Mouse (Mus musculus) cerebellum, postnatal 36 days (tissue): ENCODE results near the gene Hsh2d.

Source experiments
- DNase-seq, 2 experiments: peaks; one replicate each; pipeline ENCODE4 v3.0.0; 2021 to 2022; ENCODE audit warnings: mixed read lengths in 2 of 2

Gene Hsh2d

DNA sequence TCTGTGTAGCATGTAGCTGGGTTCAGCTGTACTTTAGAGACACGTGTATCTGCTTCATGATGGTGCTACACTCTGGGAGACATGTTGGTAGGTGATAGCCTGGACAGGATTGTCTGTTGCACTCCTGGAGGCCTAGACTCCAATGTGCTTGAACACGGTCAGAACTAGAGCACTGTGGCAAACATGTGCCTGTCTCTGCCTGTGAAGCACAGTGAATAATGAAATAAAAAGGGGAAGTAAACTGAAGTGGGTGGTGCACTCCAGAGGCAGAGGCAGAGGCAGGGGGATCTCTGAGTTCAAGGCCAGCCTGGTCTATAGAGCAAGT lies 739 bp downstream of the Hsh2d start:
- no peak for DNase-seq

DNA sequence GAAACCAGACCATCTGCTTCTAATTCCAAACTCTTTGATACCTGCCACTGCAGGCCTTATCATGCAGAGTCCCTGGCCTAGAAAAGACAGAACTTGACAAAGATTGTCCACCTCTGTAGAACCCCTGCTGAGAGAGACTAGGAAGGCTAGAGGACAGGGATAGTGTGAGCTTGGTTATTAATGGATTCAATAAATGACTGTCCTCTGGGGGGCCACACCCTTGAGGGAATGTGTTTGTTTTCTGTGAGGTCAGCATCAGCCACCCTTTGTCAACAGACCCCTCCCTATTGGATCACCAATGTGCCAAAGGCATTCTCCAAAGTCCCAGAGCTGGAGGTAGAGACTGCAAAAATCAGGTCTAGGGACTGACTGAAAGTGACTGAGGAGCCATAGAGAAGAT lies 2.6 kb downstream of the Hsh2d start:
- DNase-seq, result no peak

DNA sequence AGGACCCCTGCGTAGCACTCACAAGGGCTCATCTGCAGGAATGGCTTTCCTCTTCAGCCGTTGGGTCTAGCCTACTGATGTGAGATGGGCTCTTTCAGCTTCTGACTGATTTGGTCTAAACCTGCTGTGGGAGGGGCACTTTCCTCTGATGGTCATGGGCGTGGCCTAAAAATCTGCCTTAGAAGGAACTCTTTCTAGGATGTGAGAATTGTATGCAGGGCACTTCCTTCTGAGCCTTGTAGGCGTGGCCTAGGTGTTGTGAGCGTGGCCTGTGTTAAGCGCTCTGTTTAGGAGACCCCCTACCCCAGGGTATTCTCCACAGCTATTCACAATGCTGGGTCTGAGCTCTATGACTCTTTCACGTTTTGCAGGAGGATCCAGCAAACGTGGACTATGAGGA lies 8.6 kb downstream of the Hsh2d start:
- no peak for DNase-seq

DNA sequence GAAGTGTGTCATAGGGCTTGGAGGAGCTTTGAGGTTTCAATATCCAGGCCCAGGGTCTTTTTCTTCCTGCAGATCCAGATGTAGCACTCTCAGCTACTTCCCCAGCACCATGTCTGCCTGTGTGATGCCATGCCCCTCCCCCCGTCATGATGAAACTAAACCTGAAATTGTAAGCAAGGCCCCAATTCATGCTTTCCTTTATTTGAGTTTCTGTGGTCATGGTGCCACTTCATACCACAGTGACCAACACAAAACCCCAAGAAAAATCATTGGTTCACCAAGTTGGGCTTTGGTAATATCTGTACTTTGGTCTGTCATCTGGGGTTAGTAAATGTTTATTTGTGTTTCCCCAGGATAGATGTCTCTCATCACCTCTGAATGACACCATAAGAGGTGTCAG lies 19.1 kb downstream of the Hsh2d start:
- no peak for DNase-seq

DNA sequence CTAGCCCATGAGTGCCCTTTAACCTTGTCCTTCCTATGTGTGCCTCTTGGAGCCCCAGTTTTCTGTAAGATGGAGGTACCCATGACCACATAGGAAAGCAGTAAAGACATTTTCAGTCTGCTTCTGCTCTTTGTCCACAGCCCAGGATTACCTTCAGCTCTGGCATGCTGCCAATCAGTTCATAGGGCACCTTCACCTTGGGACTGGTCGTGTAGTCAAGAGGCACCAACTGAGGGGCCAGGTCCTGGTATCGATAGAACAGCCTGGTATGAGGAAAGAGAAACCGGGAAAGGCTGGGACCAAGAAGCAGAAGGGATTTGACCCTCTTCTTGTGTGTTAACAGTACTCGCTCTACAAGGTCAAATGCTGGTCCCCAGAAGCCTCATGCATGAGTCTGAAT lies 20.8 kb downstream of the Hsh2d start:
- DNase-seq, result no peak

DNA sequence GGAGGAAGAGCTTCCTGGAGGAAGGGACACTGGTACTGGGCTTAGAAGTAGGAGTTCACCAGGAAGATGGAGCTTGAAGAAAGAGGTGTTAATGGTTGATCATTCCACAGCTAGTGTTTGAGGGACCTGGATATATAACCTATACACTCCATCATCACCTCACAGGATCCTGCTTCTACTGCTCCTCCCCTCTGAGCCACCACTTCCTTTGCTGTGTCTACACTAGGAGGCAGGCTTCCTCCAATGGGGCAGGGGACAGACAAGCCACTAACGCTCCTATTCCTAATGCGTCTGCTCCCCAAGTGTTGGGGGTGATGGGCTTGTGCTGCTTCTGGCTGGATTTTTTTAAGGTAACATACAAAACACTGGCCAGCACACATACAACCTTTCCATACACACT lies 21.3 kb downstream of the Hsh2d start:
- DNase-seq, result no peak

DNA sequence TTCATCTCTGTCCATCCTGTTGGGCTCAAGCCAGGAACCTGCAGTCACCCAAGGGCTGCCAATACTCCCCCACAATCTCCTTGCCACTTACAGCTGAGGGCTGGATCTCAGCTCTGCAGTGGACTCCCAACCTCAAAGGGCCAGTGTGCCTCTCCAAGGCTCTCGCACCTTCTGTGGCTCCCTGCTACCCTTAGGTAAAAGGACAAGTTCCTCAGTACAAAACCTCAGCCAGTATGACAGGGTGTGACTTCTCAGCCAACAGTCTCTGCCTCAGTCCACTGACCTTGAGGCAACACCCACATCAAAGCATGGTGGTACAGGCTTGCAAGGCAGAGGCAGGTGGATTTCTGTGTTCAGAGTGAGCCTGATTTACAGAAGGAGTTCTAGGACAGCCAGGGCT lies 22.4 kb downstream of the Hsh2d start:
- DNase-seq, result no peak

DNA sequence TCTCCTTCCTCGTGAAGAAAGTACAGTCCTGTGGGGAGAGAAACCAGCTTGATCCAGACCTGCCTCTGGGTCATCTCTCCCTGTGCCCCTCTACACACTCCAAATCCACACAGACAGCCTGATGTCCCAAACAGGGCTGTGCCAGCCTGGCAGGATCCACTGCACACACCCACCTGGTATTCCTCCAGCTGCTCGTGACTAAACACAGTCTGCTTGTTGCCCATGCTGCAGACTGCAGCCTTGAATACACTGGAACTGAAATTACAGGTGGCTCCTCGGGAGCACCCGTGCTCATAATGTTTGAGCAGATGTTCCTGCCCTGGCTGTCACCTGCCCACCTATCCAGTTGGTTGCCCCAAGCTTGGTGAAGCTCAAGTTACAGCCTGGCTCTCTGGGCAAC lies 23.3 kb downstream of the Hsh2d start, which contains the start of gene Cib3:
Cib3 (minus strand) TSS at position 87 of the 400 bp plus-strand sequence.
- no peak for DNase-seq

DNA sequence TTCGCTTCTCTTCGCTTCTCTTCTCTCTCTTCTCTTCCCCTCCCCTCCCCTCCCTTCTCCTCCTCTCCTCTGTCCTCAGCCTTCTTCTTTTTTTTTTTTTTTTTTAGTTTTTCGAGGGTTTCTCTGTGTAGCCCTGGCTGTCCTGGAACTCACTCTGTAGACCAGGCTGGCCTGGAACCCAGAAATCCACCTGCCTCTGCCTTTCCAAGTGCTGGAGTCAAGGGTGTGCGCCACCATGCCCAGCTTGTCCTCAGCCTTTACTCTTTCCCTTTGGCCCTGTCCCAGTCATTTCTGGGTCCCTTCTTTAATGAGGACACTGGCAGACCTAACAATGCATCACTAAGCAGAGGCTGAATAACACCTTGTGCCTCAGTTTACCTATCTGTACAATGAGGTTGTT lies 24.1 kb downstream of the Hsh2d start, which contains the start of gene Gm11034:
Gm11034 (minus strand) TSS at position 101 of the 400 bp plus-strand sequence.
- no peak for DNase-seq

DNA sequence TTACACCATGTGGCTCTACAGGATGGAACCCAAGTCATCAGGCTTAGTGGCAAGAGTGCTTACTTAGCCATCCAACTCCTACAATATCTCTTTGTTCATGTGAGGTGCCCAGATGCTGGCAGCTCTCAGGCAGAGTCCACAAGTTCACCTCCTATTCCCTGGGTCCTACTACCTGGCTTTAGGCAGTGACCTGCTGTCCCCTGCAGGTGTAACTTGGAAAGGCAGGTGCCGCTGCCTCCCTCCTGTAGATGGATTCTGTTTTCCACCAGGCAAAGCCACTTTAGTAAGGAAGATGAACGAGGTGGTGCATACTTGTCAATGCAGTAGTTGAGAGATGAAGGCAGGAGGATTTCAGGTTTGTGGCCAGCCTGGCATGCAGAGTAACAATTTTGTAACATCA lies 25.6 kb downstream of the Hsh2d start:
- DNase-seq, result no peak

DNA sequence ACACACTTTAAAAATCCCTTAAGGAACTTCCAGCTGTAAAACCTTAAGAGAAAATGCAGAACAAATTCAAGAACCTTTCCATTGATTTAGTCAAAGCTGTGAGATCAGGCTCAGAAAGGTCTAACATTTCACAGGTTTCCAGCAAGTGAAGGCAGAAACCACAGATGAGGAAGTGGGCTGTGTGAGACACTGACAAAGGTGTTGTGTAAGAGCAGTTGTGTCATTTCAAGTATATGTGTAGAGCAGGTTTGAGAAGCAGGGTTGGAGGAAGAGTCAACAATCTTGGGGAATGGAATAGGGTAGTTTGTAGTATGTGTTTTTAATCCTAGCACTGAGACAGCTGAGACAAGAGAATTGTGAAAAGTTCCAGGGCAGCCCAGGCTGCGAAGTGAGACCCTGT lies 26.4 kb downstream of the Hsh2d start:
- DNase-seq, result no peak

DNA sequence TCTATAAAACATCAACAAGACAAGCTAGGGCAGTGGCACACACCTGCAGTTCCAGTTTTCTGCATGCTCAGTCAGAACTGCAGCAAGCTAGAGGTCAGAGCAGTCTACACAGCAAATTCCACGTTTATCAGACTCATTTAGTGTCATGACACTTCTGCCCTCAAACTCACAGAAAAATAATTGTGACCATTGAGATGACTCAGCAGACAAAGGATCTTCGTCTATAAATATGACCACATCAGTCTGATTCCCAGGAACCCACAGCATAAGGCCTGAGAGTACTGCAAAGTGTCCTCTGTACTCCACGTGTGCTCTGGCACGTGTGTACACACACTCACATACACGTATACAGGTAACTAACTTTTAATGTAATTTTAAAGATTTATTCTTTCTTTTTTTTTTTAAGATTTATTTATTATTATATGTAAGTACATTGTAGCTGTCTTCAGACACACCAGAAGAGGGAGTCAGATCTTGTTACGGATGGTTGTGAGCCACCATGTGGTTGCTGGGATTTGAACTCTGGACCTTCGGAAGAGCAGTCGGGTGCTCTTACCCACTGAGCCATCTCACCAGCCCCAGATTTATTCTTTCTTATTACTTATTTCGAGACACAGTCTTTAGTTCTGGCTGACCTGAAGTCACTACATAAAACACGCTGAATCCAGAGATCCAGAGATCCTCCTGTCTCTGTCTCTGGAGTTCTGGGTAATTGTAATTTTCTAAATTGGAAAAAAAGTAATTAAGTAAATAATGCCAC lies 29.5 kb downstream of the Hsh2d start:
- no peak for DNase-seq

DNA sequence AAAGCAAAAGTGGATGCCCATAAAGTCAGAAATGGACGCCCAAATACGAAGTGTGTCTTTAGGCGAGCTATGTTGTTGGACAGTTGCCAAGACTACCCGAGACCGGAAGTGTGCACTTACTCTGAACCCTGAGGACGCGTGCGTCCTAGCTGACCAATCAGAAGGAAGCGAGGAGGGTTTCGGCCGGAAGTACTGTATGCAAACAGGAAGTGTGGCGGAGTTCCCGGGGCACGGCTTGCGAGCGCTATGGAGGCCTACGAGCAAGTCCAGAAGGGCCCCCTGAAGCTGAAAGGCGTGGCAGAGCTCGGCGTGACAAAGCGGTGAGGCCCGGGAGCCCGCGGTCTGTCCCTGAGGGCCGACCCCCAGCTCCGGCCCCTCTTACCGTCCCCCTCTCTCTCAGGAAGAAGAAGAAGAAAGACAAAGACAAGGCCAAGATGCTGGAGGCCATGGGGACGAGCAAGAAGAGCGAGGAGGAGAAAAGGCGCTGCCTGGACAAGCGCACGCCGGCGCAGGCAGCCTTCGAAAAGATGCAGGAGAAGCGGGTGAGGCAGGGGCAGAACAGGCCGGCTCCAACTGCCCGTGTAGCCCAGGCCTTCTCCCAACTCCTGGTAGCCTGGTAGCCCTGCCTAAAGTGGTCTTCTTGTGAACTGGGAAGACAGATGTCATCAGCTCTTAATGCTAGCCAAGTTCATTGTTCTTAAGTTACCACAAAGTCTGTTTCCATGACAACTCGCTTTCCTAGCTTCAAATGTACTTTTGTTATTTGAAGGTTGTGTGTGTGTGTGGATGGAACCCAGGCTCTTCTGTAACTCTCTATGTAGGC lies 30.3 kb downstream of the Hsh2d start, which contains the start of gene Fam32a:
Fam32a (plus strand) TSS at position 190 of the 823 bp plus-strand sequence.
- peak; percentile 86 for DNase-seq

DNA sequence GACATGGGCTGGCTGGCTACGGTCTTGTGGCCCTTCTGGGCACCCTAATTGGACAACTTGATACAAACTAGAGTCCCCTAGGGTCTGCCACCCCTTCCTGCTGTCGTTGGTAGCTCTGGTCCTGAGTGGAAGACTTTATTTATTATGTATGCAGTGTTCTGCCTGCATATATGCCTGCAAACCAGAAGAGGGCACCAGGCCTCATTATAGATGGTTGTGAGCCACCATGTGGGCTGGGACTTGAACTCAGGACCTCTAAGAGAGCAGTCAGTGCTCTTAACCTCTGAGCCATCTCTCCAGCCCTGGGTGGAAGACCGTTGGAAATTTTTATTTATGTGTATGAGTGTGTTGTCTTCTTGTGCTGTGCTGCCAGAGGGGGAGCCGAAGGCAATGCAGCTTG lies 31.3 kb downstream of the Hsh2d start:
- no peak for DNase-seq

DNA sequence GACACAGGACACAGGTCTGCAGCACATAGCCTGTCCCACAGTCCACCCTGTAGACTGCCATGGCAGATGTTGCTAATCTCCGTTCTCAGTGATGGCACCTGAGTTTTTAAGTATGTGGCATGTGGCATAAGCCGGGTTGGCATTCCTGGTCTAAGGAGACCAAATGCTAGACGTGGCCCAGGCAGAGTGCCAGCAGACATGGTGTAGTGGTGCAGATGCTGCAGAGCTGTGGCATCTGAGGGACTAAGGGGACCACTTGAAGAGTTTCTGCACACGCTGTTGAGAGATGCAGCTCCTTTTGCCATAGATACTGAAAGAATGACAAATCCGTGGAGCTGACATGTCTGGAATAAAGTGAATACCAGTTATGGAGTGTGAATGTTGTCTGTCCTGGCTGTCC lies 33.2 kb downstream of the Hsh2d start:
- no peak for DNase-seq

DNA sequence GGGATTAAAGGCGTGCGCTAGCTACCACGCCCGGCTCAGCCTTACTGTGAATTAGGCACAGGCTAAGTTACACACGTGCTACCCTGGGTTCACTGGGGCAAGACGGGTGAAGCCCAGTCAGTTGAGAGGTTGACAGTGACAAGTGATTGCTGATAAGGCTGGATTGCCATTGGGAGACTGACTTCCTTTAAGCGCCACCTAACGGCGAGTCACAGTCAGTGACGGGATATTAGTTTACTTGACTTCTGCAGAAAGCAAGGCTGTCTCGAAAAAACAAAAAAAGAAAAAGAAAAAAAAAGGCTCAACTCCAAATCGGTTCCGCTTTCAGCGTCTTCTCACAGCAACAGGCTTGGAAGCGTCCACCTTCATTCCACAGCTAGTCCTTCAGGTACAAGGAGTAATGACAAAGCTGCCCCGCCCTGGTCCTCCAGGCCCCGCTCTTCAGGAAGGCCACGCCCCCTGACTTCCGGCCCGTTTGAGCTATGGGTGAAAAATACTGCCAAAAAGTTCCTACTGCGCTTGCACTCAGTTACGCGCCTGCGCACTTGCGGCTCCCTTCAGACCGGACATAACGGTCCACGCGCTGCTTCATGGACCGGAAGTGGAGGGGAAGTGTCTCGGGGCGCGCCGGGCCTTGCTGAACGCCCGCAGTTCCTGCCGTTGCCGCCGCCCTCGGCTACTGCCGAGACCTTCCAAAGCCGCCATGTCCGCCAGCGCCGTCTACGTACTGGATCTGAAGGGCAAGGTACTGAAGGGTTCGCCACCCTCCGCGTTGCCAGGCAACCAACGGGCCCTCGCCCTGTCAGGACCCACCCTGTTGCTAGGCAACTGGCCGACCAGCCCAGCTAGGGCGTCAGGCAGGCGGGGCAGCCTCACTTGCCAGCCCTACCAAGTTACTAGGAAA lies 50.3 kb downstream of the Hsh2d start, which contains the start of gene Ap1m1:
Ap1m1 (plus strand) TSS at position 520 of the 904 bp plus-strand sequence.
- peak; percentile 97 to 99 for DNase-seq

DNA sequence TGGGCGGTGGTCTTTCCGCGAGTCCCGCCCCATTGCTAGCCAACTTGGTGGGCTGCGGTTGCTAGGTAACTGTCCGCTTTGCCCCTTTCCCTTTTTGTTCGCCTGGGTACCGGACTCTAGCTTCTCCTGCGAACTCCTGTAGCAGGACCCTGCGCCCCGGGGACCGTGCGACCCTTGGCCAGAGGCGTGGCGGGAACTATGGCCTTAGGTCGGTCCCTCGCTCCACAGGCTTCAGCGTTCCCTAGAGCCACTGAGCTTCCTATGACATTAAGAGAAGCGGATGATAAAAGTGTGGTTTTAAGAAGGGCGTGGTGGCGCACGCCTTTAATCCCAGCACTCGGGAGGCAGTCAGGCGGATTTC lies 50.9 kb downstream of the Hsh2d start:
- no peak for DNase-seq

DNA sequence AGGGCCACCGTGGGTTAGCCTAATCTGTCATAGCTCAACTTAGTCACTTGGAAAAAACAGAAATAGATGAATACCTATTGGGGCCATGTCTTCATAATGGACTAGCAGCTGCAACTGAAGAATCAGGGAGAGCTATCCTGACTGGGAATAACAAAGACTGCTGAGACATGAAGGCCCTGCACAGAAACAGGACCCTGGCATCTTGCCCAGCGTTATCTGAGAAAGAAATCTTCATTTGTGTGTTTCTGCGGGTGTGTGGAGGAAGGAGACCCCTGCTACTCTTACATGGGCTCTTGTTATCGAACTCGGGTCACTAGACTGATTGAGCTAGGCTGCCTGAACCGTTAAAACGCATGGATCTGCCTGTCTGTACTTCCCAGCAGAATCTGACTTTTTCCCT lies 51.5 kb downstream of the Hsh2d start:
- peak; percentile 18 for DNase-seq

DNA sequence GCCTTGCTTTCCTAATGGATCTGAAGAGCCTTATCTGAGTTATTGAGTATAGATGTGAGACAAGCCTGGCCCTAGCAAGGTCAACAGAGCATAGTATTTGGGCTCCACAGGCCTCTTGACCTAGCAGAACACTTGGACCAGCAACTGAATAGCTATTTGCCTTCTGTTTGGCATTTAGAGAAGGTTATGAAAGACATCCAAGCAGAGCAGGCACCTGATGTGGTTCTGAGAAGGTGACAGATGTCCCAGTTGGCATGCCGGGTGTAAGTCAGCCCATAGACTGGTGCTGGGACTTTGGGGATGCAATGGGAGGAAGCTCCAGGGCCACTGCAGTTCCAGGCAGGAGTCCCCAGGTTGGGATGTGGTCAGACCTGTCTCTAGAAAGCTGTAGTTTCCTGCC lies 52.8 kb downstream of the Hsh2d start:
- DNase-seq, result no peak

DNA sequence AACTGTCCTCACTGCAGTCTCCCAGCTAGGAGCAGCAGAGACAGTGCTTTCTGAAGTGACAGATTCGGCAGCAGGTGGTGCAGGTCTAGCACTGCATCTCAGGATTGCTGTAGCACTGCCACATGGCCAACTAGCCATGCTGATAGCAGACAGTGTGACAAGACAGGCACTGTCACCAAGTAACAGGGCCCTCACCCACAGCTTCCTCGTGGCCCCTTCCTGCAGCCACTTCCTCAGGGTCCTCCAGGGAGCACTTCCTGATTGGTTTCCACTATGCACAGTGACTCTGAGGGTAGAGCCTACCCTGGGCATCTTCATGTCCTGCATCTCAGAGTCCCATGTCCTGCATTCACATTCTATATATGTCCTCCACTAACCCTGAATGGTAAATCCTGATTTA lies 55.2 kb downstream of the Hsh2d start:
- no peak for DNase-seq
